Mouse (Mus musculus): ENCODE measurements at regions not wholly inside any gene's neighbourhood (a gene's known extent, or its start where the extent isn't known, plus 50 kb on each side); places are given as distances from the start of the nearest gene placed in this dataset.

DNA sequence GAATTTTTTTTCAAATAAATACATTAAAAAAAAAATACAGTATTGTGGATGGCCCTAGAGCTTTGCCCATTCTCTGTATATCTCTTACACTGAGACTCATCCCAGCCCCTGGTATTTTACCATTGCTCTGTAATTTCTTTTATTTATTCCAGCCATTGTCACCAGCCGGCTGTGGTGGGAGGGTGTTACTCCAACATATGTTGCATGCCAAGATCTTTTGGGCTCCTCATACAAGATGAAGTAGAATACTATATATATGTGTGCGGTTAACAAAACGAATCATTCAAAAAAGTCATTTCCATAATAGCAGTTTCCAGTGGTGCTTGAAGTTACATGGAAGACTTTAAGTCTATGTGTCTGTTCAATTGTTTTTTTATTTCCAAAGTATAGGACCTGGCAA is 268.0 kb upstream of the Npvf start:
- no peak for DNase-seq (ENCODE audit: low spot score)

DNA sequence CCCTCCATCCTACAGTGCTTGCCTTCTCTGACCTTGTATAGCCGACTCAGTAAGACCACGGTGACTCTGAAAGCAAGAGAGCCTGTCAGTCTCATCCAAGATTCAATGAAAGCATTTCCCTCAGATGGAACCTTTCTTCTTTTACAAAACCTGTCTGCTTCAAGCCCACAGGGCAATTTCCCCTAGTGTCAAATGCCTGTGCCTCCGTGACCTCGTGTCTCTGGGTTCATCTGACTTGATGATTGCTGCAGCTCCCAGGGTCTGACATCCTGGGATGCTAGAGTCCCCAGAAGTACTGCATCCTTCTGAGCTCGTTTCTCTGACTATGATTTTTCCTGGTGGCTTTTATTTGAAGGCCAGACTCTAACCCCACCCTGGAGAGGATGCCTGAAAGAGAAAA is 270.3 kb upstream of the Npvf start:
- DNase-seq (ENCODE audit: low spot score), result no peak

- no peak for DNase-seq (ENCODE audit: low spot score)
Observed at GRCm38 (mm10) chr6:50924998-50925397, 270.8 kb upstream of the Npvf start.

GRCm38 (mm10) chr6:50926313-50926712 is 272.1 kb upstream of the Npvf start:
- no peak for DNase-seq (ENCODE audit: low spot score)

DNA sequence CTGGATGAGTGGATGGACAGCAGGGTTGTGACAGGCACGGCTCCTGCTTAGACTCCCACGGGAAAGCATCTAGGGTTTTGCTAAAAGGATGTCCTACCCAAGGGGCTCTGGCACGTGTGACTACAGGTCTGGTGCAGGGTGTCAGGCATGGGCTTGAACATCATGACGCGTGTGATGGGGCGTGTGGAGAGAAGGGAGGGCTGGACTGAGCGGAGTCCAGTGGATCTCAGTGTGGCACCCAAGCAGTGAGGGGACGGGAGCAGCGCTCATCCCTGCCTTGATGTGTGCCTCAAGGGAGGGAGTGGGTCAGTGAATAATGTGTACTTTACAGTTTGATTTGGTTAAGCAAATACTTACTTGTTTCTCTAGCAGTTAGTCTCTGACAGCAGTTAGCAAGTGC is 275.3 kb upstream of the Npvf start:
- DNase-seq (ENCODE audit: low spot score), result no peak

DNA sequence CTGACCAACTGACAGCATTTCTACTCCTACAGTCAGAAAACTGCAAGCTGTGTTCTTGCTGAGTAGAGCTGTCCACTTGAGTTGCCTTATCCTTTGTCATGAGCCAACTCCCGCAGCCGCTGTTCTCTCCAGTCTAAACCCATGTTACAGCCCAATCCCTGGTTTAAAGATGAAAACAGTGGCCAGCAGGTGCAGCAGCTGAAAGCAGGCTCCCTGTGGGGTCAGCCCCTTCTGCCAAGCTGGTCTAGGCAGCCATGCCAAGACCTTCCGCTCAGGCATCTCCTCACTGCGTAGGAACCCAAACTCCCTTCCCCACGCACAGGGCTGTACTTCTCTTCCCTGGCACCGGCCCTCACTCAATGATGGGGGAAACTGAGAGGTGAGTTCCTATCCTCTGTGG is 279.3 kb upstream of the Npvf start:
- no peak for DNase-seq (ENCODE audit: low spot score)

GRCm38 (mm10) chr6:50934245-50934644 is 280.0 kb upstream of the Npvf start:
- DNase-seq (ENCODE audit: low spot score), result no peak

DNA sequence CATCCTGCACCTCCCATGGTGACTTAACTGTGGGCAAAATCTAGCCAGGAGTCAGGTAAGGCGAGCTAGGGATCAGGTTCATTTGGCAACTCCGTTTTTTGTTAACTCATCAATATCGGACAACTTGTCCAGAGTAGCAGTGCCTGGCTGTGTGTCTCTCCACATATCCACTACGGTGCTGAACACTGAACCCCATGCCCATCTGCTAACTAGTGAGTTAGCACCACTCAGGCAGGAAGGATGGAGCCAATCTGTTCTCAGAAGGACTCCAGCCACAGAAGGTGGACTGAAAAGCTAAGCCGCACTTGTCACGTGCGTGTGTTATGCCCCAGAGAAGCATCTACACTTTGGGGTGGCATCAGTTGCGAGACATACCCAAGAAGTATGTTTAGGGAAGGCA is 282.1 kb upstream of the Npvf start:
- DNase-seq (ENCODE audit: low spot score), result no peak

DNA sequence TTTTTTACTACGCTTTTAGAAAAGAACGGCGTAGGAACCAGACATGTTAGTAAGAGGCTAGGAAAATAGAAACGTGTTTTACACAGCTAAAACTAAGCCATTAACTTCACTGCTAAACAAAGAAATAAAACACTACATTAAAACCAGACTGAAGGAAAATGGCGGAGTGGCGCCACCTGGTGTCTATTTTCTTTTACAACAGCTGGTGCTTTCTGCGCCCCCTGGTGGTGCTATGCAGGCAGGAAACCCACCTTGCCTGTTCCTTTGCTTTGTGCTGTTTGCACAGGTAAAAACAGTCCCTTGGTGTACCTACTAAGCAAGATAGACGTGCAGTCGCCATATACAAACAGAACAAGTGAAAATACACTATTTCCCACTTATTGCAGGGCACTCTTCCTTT is 282.9 kb upstream of the Npvf start:
- DNase-seq (ENCODE audit: low spot score), result peak; percentile 59

DNA sequence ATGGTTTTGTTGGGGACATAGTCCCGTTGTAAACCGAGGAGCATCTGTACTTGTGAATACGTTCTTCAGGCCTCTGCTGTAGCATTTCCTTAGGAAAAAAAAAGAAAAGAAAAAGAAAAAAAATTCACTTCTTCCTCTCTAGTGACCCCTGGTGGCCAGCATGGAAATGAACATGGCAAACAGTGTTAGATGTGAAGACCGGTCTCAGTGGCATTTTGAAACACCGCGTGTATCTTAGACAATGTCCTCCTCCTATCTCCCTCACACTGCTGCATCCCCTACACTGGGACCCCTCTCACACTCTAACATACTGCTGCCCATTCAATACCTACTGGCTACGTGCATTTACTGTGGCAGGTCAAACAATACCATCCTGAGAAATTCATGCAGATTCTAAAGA is 284.6 kb upstream of the Npvf start:
- no peak for DNase-seq (ENCODE audit: low spot score)

GRCm38 (mm10) chr6:50939440-50939839 is 285.2 kb upstream of the Npvf start:
- DNase-seq (ENCODE audit: low spot score), result no peak

DNA sequence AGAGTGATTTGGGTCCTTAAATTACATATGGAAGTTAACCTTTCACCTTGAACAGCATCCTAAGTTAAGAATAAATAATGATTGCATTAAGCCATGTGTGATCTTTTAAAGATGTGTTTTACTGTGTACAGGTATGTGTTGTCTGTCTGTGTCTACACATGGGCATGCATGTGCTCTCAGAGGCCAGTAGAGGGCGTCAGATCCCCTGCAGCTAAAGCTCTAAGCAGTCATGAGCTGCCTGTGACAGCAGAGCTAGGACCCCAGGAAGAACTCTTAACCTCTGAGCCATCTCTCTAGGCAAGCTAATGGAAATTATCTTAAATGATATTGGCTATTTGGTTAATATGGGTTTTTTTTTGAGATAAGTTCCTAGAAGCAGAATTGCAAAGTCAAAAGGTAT is 285.9 kb upstream of the Npvf start:
- no peak for DNase-seq (ENCODE audit: low spot score)

DNA sequence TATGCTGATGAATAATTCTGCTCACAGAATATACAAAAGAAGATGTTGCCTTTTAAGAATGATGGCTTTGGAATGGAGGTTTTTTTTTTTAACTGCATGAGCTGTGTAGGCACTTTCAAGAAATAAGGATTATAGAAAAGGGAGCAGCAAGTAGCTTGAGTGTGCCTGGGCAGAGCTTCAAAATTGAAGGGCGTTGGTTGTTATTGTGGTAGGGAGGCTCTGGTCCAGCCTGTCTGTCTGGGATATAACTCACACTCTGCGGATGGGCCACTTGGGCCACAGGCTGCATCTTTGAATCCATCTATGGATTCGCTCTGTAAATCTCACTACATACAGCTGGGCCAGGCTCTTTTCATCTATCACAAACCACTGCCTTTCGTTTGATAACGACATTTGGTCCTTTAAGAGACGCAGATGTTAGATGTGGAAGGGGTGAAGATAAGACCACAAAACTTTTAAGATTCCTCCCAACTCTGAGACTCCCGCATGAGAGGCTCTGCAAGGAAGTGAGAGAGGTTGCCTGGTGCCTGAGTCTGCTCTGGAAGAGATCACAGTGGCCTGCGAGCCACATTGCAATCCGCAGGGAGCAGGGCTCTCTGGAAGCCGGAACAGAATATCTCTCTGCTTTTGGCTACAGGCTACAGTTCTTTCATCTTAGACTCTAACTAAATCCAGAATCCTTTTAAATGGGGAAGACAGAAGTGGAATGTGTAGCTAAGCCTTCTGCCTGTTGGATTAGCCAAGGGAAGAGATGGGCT is 286.6 kb upstream of the Npvf start:
- no peak for DNase-seq (ENCODE audit: low spot score)

GRCm38 (mm10) chr6:50942696-50943095 is 288.5 kb upstream of the Npvf start:
- no peak for DNase-seq (ENCODE audit: low spot score)

- DNase-seq (ENCODE audit: low spot score), result no peak
Observed at GRCm38 (mm10) chr6:50948061-50948460, 293.8 kb upstream of the Npvf start.

DNA sequence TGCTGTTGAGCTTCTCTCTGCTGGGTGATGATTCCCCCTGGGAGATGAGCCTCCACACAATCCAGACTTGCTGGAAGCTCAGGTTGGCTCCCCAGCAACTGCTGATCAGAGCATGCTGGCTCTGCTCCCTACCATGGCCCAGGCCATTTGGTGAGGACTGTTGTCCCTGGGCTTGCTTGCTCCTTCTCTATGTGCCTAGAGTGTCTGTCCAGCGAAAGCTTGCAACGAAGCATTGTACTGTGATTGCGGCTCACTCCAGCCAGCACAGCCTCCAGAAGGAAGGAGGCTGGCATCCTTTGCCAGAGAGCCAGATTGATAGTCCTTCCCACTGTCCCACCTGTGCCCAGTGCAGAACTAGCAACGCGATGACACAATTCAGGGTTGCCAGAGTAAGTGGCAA is 295.1 kb upstream of the Npvf start:
- no peak for DNase-seq (ENCODE audit: low spot score)

DNA sequence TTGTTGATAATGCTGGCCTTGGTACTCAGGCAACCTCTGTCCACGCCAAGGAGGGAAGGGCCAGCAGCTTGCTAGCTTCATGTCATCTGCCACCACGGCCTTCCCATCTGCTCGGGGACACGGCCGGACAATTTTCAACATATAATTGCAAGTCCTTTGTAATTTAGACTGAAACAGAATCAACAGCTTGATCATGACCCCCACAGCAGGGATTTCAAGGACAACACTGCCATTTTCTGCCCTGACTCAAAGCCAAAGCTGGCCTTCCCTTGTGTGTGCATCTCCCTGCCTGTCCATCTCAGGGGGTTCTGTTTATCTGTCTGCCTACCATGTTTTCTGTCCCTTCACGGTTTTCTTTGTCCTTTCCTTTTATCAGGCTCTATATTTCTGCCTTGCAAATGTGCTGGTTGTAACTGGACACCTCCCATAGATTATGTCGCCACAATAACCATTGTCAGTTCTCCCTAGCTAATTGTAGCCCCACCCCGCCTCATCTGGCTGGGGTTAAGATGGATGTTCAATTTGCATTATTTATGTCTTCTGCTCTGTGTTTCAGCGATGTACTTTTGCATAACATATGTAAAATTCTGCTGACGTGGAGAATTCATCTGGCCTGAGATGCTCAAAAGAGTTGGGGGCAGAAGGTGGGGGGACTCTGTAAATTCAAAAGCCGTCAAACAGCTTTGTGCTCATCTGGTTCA is 295.8 kb upstream of the Npvf start:
- no peak for DNase-seq (ENCODE audit: low spot score)

- no peak for DNase-seq (ENCODE audit: low spot score)
Observed at GRCm38 (mm10) chr6:50957328-50957900, 303.2 kb upstream of the Npvf start.

DNA sequence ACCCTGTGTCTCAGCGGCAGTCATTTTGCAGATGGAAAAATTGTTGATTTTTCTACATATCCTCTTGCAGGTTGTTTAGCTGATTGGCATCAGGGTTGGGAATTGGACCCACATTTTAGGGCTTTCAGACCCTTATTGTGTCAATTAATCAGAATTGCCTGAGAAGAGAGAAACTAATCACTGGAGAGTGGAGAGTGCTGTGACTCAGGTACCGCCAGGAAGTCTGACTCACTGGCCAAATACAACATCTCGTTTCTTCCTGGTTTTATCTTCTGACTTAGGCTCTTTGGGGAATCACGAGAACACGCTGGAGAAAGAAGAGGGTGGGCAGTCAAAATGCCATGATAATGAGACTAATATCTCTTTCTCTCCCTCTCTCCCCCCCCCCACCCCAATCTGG is 306.1 kb upstream of the Npvf start:
- no peak for DNase-seq (ENCODE audit: low spot score)

DNA sequence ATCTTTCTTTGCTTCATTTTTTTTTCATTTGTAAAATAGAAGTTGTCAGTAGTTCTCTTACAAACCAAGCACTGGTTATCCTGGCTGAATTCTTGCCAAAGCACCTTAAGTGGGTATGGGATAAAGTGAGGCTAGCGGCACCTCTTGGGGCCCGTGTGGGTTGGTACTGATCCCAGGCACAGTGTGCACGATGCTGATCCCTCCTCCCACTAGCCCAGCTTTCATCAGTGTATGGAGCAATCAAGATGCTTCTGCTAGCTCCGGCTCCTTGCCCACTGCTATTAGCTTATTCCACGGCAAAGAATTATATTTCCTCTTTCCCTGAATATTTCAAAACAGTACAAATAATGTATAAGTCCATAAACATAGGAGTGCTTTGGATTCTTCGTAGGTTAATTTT is 307.4 kb upstream of the Npvf start:
- no peak for DNase-seq (ENCODE audit: low spot score)

DNA sequence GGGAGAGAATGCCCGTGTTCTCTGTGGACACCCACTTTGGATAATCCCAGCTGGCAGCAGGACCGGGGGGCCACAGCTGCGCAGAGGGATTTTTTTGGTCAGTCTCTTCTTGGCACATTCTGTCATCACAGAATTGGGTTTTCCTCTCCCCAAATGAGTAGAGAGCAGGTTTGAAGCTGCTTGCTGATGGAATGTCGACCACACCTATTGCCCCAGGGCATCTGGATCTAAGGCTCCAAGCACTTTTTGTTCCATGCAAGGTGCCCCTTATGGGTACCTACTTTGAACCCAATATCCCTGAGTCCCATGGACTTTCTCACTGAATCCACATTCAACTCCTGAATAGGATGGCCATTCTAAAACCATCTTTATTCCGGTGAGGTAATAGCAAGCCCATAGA is 314.3 kb upstream of the Npvf start:
- DNase-seq (ENCODE audit: low spot score), result no peak

DNA sequence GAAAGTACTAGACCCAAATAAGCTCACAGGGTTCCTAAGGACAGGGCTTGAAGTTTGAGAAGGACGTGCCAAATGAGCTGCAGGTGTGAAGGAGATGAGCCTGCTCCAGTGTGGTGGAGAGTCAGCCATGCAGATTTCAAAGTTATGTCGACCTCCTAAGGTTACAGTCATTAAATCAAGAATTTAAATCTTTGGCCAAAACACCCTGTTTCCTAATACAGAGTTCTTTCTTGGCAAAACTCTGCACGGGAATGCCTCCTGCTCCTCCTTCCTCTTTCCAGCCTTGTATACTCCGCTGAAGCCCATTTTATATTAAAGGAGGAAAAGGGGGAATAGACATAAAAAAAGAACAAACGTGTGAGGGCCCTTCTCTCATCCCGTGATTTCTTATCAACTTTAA is 315.1 kb upstream of the Npvf start:
- DNase-seq (ENCODE audit: low spot score), result no peak

DNA sequence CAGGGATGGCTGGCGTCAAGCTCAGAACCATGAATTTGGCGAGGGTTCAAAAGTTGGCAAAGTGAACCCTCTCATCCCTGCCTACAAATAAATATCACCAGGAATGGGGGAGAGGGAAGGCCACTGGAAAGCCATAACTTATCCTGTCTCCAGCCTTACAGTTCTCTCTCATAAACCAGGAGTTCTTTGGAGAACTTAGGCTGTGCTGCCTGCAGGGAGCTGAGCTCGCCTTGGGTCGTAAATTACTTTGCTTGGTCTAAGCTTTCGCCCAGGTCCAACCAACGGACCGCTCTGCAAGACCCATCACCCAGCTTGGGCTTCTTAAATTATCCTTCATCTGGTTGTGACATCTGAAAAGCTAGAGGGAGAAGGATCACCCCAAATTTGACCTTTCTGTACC is 315.8 kb upstream of the Npvf start:
- DNase-seq (ENCODE audit: low spot score), result no peak

DNA sequence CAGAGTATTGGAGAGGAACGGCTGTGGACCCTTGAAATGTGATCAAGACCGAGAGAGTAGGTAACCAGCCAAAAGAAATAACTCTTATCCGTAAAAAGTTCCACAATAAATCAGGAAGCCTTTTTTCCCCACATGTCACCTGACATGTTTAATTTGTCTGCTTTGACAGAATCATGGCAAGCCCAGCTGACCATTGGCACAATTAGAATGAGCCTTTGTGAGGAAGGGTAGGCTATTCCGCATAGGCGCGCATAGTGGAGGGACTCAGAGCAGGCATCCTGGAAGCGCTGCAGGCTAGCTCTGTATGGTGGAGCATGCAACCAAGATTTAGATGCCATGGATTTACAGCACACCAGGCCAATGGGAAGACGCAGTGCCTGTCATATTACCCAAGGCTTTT is 316.5 kb upstream of the Npvf start:
- DNase-seq (ENCODE audit: low spot score), result no peak

All from testis, postnatal 14 days (tissue).